Mouse (Mus musculus) heart, embryonic 12.5 days (tissue): ENCODE measurements around the gene Ccdc177. TPM values are rescaled to one million over a fixed set of nuclear protein-coding genes. Genes with fewer than 3 reads are reported as not detected.

Experiments
- ATAC-seq: fragments of 200-750 bp; cut with Nextera tagmentation; 2 replicates; pipeline ENCODE4 v1.8.0; 2017; ENCODE audit warnings: moderate TSS enrichment, moderate library complexity; ENCODE audit not compliant: insufficient number of reproducible peaks, low FRiP score
- H3K27ac ChIP-seq: fragments of 300-500 bp; sonication (generic); 2 replicates; pipeline ENCODE4 v1.5.1; 2016; ENCODE audit warnings: mild to moderate bottlenecking, moderate library complexity; ENCODE audit not compliant: poor library complexity, severe bottlenecking
- H3K27me3 ChIP-seq: fragments of 300-500 bp; sonication (generic); replicated peaks from 2 replicates; pipeline ENCODE4 v1.6.1; 2016; ENCODE audit warnings: mild to moderate bottlenecking, moderate library complexity
- H3K36me3 ChIP-seq: fragments of 300-500 bp; sonication (generic); 2 replicates; pipeline ENCODE4 v1.6.1; 2016; ENCODE audit warnings: mild to moderate bottlenecking, moderate library complexity
- H3K4me1 ChIP-seq: fragments of 300-500 bp; sonication (generic); replicated peaks from 2 replicates; pipeline ENCODE4 v1.6.1; 2016; ENCODE audit warnings: mild to moderate bottlenecking
- H3K4me2 ChIP-seq: fragments of 300-500 bp; sonication (generic); 2 replicates; pipeline ENCODE4 v1.6.1; 2016; ENCODE audit warnings: mild to moderate bottlenecking, moderate library complexity
- H3K4me3 ChIP-seq: fragments of 300-500 bp; sonication (generic); 2 replicates; pipeline ENCODE4 v1.5.1; 2016; ENCODE audit warnings: mild to moderate bottlenecking
- H3K9ac ChIP-seq: fragments of 300-500 bp; sonication (generic); 2 replicates; pipeline ENCODE4 v1.6.1; 2016; ENCODE audit warnings: mild to moderate bottlenecking, moderate library complexity
- H3K9me3 ChIP-seq: fragments of 300-500 bp; sonication (generic); replicated peaks from 2 replicates; pipeline ENCODE4 v1.6.1; 2016; ENCODE audit warnings: mild to moderate bottlenecking, moderate library complexity
- WGBS: fragments of 180-500 bp; shearing (Covaris S2); methylation state at CpG from one replicate; pipeline ENCODE4 v1.1.7; 2016; 5-methylcytosine and 5-hydroxymethylcytosine counted together
- polyA plus RNA-seq: library from polyadenylated mRNA; unstranded; fragments of >200 nt; fragmentation: Nextera tagmentation; extraction: Ambion mirVana; gene quantifications from 2 replicates; pipeline ENCODE4 v1.2.1, GENCODE M21; 2016

Ccdc177 gene
- polyA plus RNA-seq, 1 experiment from 2014 or later = 0.03 TPM

DNA sequence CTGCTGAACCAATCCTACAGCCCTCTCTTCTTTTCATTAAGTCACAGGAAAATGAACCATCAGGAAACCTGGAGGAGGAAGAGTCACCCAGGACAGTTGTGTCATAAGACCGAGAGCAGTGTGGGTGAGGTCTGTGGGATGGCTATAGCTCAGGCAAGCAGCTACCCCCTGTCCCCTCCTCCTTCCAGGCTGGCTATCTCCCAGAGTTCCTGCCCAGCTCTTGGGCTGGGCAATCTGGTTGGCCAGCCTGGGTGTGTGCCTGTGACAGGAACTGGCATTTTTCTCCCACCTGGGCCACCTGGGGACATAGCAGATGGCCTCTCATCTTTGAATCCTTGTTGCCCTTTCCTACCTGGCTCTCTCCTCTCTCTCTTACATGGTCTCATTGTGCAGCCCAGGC lies 23.4 kb upstream of the Ccdc177 start:
- no peaks in the 10 kb centered on the region for H3K9me3 ChIP-seq
- no peak for ATAC-seq
- no peak overlapping the region for H3K4me3 ChIP-seq
- no peak overlapping the region for H3K27ac ChIP-seq
- H3K36me3 ChIP-seq = no peaks in the 10 kb centered on the region
- H3K9ac ChIP-seq = no peak overlapping the region
- peaks cover 8% of the 10 kb centered on the region for H3K4me1 ChIP-seq
- H3K27me3 ChIP-seq = no peaks in the 10 kb centered on the region
- no peak overlapping the region for H3K4me2 ChIP-seq
- WGBS = 71% methylated on average over 1 of the region's 1 CpGs

DNA sequence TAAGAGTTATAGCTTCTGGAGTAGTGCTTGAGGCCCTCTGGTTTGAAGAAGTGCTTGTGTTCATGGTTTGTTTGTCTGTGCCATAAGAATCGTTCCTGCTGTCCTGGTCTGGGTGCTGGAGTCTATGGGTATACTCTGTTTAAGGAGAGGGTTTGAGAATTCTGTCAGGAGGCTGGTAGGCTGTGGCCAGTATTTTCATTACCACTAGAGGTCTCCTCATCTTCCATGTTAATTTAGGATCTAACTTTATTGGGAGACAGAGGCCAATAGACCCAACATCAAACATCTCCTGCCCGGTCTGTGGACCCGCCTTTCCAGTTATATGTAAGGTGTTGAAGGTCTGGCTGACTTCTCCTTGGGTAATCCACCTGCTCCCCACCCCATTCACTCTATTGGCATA lies 22.4 kb upstream of the Ccdc177 start:
- Histone ChIP-seq H3K9ac (no peak overlapping the region), H3K4me3 (no peak overlapping the region), H3K27ac (no peak overlapping the region), H3K4me2 (no peak overlapping the region), H3K27me3 (no peaks in the 10 kb centered on the region), H3K9me3 (no peaks in the 10 kb centered on the region), H3K4me1 (peaks cover 13% of the 10 kb centered on the region), H3K36me3 (no peaks in the 10 kb centered on the region)
- ATAC-seq = no peak
- 59% methylated on average over 3 of the region's 3 CpGs for WGBS

DNA sequence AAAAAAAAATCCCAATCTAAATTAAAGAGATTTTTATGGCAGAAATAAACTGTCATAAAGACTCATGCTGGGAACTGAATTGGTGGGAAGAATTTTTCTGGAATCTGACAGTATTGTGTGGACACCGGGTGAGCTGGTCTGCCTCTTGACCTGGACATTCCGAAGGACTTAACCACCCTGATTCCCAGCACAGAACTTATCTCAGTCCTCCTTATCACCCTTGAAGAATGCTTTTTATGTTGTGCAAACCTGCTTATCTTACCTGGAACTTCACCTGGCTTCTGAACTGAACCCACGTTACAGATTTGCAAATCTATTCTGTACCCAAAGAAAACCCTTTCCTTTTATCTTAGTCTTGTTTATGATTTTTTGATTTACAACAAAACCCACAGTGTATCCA lies 21.7 kb upstream of the Ccdc177 start:
- Histone ChIP-seq H3K9ac (no peak overlapping the region), H3K4me2 (no peak overlapping the region), H3K4me1 (peaks cover 9% of the 10 kb centered on the region), H3K27me3 (no peaks in the 10 kb centered on the region), H3K4me3 (no peak overlapping the region), H3K27ac (no peak overlapping the region), H3K36me3 (no peaks in the 10 kb centered on the region), H3K9me3 (no peaks in the 10 kb centered on the region)
- no peak for ATAC-seq
- WGBS = 30% methylated on average over 3 of the region's 3 CpGs

DNA sequence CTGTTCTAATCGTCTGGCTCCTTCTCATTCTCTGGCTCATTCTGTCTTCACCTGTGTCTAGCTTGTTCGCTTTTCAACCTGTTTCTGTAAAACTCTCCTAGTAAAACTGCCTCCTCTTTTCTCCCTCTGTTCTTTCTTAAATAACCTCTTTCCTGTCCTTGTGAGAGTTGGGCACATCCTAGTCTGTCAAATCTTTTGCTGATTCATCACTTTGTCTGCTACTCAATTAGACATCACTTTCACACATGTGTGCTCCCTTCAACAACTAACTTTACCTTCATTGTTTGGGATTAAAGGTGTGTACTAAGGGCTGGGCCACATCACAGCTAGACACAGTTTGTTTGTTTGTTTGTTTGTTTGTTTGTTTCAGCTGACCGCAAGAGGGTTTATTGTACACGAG lies 19.3 kb upstream of the Ccdc177 start:
- Histone ChIP-seq H3K27ac (no peak overlapping the region), H3K4me1 (peaks cover 23% of the 10 kb centered on the region), H3K9ac (no peak overlapping the region), H3K4me2 (no peak overlapping the region), H3K36me3 (no peaks in the 10 kb centered on the region), H3K4me3 (no peak overlapping the region), H3K27me3 (no peaks in the 10 kb centered on the region), H3K9me3 (no peaks in the 10 kb centered on the region)
- ATAC-seq = no peak
- WGBS = 88% methylated on average over 4 of the region's 4 CpGs

DNA sequence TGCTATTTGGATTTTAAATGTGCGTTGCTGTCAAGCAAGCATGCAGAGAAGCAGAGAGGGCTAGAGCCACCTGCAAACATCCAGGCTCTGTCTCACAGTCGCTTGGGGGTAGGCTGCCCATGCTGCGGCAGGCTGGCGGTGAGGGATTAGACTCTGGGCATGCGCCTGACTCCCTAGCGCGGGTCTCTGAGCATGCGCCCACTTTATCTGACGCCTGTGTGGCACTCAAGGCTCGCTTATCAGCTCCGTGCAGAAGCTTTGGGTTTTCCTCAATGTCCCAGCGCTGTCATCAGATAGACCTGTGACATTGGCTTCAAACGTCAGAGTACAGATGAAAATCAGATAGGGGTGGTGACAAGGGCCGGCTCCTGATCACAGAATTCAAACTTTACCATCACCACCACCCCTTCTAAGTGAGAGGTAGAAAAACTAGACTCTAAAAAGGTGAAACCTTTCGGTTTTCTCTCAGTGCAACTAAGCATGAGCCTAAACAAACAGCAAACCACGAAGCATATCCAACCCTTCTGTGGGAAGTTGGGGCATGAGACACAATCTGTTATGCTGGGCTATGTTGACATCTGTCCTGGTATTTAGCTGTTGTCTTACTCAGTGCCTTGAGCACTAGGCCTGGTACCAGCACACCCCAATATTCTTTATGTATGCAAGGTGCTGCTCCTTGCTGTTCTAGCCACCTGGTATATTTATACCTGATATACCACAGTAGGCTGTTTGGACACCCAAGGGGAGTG lies 17.9 kb upstream of the Ccdc177 start:
- peak overlapping the region; percentile 53 for H3K27ac ChIP-seq
- no peaks in the 10 kb centered on the region for H3K27me3 ChIP-seq
- H3K4me3 ChIP-seq = peak overlapping the region; percentile 4; the same call in 1 of the 2 replicates
- peaks cover 23% of the 10 kb centered on the region for H3K4me1 ChIP-seq
- H3K9me3 ChIP-seq = no peaks in the 10 kb centered on the region
- ATAC-seq = peak; percentile 97
- no peaks in the 10 kb centered on the region for H3K36me3 ChIP-seq
- WGBS = 31% methylated on average over 16 of the region's 16 CpGs
- H3K4me2 ChIP-seq = peak overlapping the region; percentile 59
- peak overlapping the region; percentile 52 for H3K9ac ChIP-seq

DNA sequence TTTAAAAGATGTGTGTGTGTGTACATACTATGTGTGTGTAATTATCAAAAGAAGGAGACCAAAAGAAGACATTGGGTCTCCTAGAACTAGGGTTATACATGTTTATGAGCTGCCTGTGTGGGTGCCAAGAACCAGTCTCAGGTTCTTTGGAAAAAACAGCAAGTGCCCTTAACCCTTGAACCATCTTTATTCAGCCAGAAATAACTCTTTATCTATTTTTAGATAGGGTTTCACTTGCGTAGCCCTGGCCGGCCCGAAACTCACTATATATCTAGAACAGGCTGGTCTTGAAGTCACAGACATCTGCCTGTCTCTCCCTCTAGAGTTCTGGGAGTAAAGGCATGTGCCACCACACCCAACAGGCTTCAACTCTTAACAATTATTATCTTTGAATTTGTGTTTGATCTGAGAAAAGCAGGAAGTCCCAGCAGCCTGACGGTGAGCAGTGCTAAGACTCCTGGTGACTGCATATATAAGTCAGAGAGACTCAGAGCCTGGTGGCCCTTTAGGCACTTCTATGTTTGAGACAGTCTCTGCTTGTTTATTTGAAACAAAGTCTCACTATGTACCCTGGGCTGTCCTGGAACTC lies 15.7 kb upstream of the Ccdc177 start:
- no peaks in the 10 kb centered on the region for H3K9me3 ChIP-seq
- no peaks in the 10 kb centered on the region for H3K36me3 ChIP-seq
- no peak overlapping the region for H3K4me3 ChIP-seq
- H3K27me3 ChIP-seq = no peaks in the 10 kb centered on the region
- H3K4me1 ChIP-seq = peaks cover 23% of the 10 kb centered on the region
- 23% methylated on average over 4 of the region's 4 CpGs for WGBS
- no peak overlapping the region for H3K9ac ChIP-seq
- H3K27ac ChIP-seq = no peak overlapping the region
- no peak for ATAC-seq
- H3K4me2 ChIP-seq = no peak overlapping the region

DNA sequence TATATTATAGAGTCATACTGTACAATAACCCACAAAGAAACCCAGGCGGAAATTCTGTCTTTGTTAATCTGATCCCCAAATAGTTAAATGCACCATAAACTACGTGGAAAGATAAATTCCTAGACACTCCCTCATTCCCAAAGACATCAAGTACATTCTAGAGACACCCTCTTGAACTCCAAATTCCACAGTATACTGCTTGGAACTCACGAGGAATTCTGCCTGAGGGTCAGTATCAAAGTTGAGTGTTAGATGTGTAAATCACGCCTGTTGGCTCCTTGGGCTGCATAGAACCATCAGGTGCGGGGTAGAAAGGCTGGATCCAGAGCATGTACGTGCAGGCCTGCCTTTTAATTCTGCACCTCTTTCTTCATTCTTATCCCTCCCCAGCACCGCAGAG lies 14.3 kb upstream of the Ccdc177 start:
- H3K4me2 ChIP-seq = no peak overlapping the region
- no peaks in the 10 kb centered on the region for H3K9me3 ChIP-seq
- H3K27ac ChIP-seq = no peak overlapping the region
- no peaks in the 10 kb centered on the region for H3K27me3 ChIP-seq
- WGBS = 65% methylated on average over 7 of the region's 7 CpGs
- no peak overlapping the region for H3K9ac ChIP-seq
- no peak for ATAC-seq
- peaks cover 23% of the 10 kb centered on the region for H3K4me1 ChIP-seq
- no peak overlapping the region for H3K4me3 ChIP-seq
- no peaks in the 10 kb centered on the region for H3K36me3 ChIP-seq

DNA sequence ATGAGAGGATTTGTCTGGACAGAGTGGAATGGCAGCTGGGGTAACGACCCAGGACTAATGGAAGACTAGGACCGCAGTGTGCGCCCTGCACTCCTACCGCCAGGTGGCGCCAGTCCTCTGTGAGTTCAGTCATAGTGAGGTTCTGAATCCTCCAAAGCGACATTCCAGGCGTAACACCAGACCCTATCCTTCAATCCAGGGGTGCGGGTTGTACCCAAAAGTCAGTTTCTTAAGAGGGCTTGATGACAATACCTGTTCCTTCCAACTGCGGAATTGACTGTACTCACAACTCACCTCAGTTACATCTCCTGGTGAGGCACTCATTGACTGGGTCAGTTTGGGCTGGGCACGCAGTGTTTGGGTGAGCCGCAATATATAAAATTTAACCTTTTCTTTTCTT lies 9.2 kb upstream of the Ccdc177 start:
- ATAC-seq = peak; percentile 59
- no peaks in the 10 kb centered on the region for H3K36me3 ChIP-seq
- H3K4me1 ChIP-seq = no peaks in the 10 kb centered on the region
- WGBS = 19% methylated on average over 11 of the region's 11 CpGs
- no peak overlapping the region for H3K4me3 ChIP-seq
- H3K4me2 ChIP-seq = no peak overlapping the region
- H3K27ac ChIP-seq = no peak overlapping the region
- H3K9ac ChIP-seq = no peak overlapping the region
- peaks cover 11% of the 10 kb centered on the region; the same call in 1 of the 2 replicates for H3K27me3 ChIP-seq
- H3K9me3 ChIP-seq = no peaks in the 10 kb centered on the region

DNA sequence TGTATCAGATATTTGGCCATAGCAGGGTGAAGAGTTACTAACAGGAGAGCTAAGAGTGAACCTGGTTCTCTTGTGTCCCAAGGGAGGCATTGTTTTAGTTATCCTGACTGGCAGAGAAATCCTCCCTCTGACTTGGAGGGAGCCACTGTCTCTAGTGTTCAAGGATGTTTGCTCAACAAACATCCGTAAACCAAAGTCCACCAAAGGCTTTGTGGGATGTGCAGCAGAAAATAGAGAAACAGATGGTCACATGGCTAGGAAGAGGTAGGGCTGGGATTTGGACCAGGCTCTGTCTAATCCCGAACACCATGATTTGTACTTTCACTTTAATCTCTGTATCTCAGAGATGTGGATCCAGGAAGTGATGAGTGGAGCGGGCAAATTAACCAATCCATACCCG lies 3.6 kb upstream of the Ccdc177 start:
- Histone ChIP-seq H3K36me3 (no peaks in the 10 kb centered on the region), H3K4me1 (peaks cover 13% of the 10 kb centered on the region), H3K9ac (no peak overlapping the region), H3K4me2 (no peak overlapping the region), H3K27me3 (peaks cover 50% of the 10 kb centered on the region), H3K27ac (no peak overlapping the region), H3K4me3 (no peak overlapping the region), H3K9me3 (no peaks in the 10 kb centered on the region)
- ATAC-seq = no peak
- 66% methylated on average over 4 of the region's 4 CpGs for WGBS

DNA sequence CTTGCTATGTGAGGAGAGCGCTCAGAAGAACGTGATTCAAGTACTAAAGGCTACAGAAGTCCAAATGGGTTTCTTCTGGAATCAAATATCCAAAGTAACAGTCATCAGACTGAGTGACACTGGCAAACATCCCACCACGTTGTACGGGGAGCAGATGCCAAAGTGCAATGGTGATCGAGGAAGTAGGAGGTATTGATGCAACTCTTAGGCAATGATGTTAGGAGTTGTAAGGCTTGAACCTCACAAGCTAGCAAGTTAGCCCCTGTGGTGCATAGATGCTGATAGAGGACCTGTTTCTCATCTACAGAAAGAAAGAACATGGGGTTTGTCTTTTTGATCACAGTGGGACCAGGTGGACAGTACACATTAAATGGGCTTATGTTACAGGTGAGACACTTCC lies 2.5 kb upstream of the Ccdc177 start:
- Histone ChIP-seq H3K4me1 (peaks cover 20% of the 10 kb centered on the region), H3K4me3 (no peak overlapping the region), H3K4me2 (no peak overlapping the region), H3K9me3 (no peaks in the 10 kb centered on the region), H3K36me3 (no peaks in the 10 kb centered on the region), H3K9ac (no peak overlapping the region), H3K27me3 (peaks cover 58% of the 10 kb centered on the region), H3K27ac (no peak overlapping the region)
- no peak for ATAC-seq
- WGBS = 80% methylated on average over 5 of the region's 5 CpGs

DNA sequence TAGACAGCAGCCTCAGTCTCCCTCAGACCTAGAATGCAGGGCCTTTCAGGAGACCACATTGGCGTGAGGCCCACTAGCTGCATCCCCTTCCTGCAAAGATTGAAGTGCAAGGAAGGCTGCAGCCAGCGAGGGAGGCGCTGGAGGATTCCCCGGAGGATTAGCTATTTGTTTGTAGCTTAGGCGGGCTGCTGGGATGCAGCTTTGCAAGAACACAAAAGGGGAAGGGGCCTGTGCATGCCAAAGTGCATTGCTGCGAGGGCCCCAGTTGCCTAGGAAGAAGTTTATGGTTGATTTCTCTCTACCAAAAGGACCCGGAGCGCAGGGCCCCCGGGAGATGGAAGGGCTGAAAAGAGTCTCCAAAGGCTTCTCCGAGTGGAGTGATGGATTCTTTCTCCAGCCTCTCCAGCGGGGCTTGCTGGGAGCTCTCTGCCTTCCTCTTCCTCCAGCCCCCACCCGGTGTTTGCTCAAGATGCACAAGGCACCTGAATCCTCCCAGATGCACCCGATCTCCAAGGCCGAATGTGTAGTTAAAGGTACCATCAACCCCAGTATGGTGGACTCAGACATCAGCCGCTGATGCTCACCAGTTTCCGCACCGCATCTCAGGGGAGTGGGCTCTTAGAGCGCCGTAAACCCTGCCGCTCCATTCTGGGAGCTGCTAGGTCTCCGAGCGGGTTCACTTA lies 633 bp downstream of the Ccdc177 start:
- peaks cover 29% of the 10 kb centered on the region for H3K4me1 ChIP-seq
- H3K27me3 ChIP-seq = peaks cover 82% of the 10 kb centered on the region
- no peaks in the 10 kb centered on the region for H3K9me3 ChIP-seq
- no peaks in the 10 kb centered on the region for H3K36me3 ChIP-seq
- H3K4me3 ChIP-seq = peak overlapping the region; percentile 49
- ATAC-seq = no peak
- no peak overlapping the region for H3K27ac ChIP-seq
- peak overlapping the region; percentile 95 for H3K4me2 ChIP-seq
- 3% methylated on average over 22 of the region's 22 CpGs for WGBS
- H3K9ac ChIP-seq = peak overlapping the region; percentile 60
